Mouse (Mus musculus): ENCODE data around the gene Rbm12b1.
A peak's percentile ranks its signal among the peaks of the same experiment; 100 is the strongest.
"Not testable (repeated sequence)": the region's sequence is repeated elsewhere in the genome, so short reads cannot be mapped to it uniquely, and the experiment has no call there.

The Rbm12b1 gene

GRCm38 (mm10) chr4:12140141-12140567 is at the start of gene Rbm12b1:
TSS of gene Rbm12b1 (plus strand) at chr4:12140264.
- DNase-seq (ENCODE audit: low read depth, low spot score): peak; percentile 88

GRCm38 (mm10) chr4:12140592-12141062 is 563 bp downstream of the Rbm12b1 start:
- DNase-seq (ENCODE audit: low read depth, low spot score): peak; percentile 43

DNA sequence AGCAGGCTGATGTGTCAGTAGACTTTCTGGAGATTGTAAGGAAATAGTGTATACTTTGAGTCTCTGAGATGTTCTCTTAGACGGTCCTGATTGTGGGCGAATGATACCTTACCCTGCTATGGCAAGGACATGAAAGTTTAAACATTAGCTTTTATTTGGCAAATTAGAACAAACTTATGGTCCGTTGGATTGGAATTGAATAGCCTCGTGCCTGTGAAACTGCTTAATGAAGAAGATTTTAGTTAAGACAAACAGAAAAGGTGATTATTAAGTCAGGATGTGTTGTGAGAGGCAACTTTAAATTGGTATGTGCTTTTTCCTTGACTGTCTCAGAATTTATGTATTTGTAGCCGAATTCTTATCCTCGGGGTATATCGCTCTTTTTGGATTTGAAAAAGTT is 1.5 kb downstream of the Rbm12b1 start:
- DNase-seq (ENCODE audit: low read depth, low spot score): not testable (repeated sequence)

GRCm38 (mm10) chr4:12147660-12148059 is 7.6 kb downstream of the Rbm12b1 start:
- no peak for DNase-seq (ENCODE audit: low read depth, low spot score)

- DNase-seq (ENCODE audit: low read depth, low spot score): no peak
These were observed 30.9 kb downstream of the Rbm12b1 start for GRCm38 (mm10) chr4:12170986-12171317.

- DNase-seq (ENCODE audit: low read depth, low spot score): peak; percentile 71
These were observed 31.4 kb downstream of the Rbm12b1 start, which contains the start of gene Fam92a for GRCm38 (mm10) chr4:12171318-12172091. TSS of gene Fam92a (minus strand) at chr4:12172015.

GRCm38 (mm10) chr4:12178992-12179391 is 38.9 kb downstream of the Rbm12b1 start:
- no peak for DNase-seq (ENCODE audit: low read depth, low spot score)

Measured in A20 (cell line).